Mouse (Mus musculus): ENCODE results near the gene Klrg1. TPM values are rescaled to one million over a fixed set of nuclear protein-coding genes. Genes with fewer than 3 reads are reported as not detected.

Klrg1 gene
- total and polyA plus RNA-seq, 3 experiments, result 0.31 TPM; not detected in 2

DNA sequence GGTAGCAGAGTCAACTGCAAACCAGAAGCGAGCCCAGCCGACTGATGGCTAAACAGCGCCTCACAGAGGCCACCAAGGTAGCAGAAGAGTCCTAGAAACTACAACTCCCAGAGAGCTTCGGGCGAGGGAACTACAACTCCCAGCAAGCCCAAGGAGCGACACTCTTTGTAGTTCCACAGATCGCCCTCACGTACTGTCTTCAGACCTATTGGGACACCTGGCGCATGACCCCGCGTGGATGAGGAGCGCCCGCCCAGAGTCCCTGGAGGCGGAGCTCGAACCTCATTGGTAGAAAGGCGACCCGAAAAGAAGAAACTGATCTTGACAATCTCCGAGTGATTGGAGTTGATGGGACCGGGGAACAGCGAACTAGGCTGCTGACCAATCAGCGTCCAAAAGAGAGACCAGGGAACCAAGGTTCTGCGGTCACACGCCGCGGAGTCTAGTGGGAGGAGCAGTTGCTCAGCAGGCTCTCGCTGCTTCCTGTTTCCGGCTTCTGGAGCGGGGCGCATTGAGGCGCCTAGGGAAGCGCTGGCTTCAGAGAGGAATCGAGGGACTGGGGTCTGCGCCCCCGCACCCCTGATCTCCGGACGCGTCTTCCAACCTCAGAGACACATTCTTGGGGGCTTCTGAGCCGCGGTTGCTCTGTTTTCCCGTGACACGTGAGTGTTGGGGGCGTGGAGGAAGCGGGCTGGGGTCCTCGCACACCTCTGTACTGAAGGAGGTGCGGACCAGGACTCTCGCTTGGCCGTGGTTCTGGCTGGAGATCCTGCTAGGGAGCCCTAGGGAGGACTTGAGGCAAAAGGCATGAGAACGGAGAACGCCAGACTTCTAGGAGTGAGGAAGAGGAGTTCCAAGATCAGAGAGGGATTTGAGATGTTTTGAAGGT lies 26.1 kb upstream of the Klrg1 start, which contains the start of gene M6pr:
TSS of gene M6pr (plus strand) at position 216 of the 889 bp plus-strand sequence.
- Histone ChIP-seq H3K4me1 (ENCODE audit: control insufficient read depth, insufficient read depth, low read length) (no peaks in the 10 kb centered on the region; the same call in 1 of the 2 replicates), H3K4me3 (peak within 1 kb of the TSS; percentile 90), H3K27ac (peak within 1 kb of the TSS; percentile 80), H3K79me2 (replicated peaks; ENCODE audit: control insufficient read depth, insufficient read depth, low read length) (no peaks in the 10 kb centered on the region), H3K27me3 (ENCODE audit: control insufficient read depth, insufficient read depth, low read length) (no peaks in the 10 kb centered on the region), H3K36me3 (ENCODE audit: control insufficient read depth, insufficient read depth, low read length) (peaks cover 7% of the 10 kb centered on the region), H3K9ac (ENCODE audit: low read depth, low read length) (peak within 1 kb of the TSS; percentile 91)
- intact Hi-C loops (cut with DNase I), result loop anchor here (1.0 to 10.0 kb wide), 2 partner anchors 31 to 1044 kb away; no protein-coding TSS in a partner anchor
- peak; percentile 91 for TF ChIP-seq CTCF (IDR thresholded peaks at IDR 0.05)
- peak; percentile 65 for TF ChIP-seq POLR2A (IDR thresholded peaks at IDR 0.05; ENCODE audit: insufficient read depth, low read depth, low read length)
- peak; percentile 43; the same call in 1 of the 2 replicates for TF ChIP-seq EP300 (IDR thresholded peaks at IDR 0.05; ENCODE audit: insufficient read depth, low read depth, low read length)
- WGBS, result under 1% methylated on average over 49 of the region's 49 CpGs
- peak; percentile 93 to 97 for DNase-seq

DNA sequence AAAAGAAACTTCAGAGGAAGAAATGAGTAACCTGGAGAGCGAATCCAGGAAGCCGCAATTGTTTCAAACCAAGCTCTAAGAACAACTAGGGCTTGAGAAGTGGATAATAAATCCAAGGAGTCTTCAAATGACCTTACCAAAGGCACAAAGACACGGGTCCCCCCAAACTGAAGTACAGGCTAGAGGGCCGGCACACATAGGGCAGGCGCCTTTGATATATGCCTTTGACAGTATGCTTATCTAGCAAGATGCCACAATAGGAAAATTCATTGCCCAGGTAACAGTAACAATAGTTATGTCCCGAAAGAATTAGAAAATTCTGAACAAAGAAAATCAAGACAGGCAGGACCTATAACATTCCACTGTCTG lies 25.4 kb upstream of the Klrg1 start:
- H3K4me3 ChIP-seq, result peak overlapping the region; percentile 90; the same call in 1 of the 2 replicates
- DNase-seq, result no peak
- peaks cover 7% of the 10 kb centered on the region for H3K36me3 ChIP-seq (ENCODE audit: control insufficient read depth, insufficient read depth, low read length)
- H3K27me3 ChIP-seq (ENCODE audit: control insufficient read depth, insufficient read depth, low read length), result no peaks in the 10 kb centered on the region
- intact Hi-C loops (cut with DNase I), result loop anchor here (10.0 kb wide), 1 partner anchor 1043 kb away; no protein-coding TSS in a partner anchor
- H3K79me2 ChIP-seq (replicated peaks; ENCODE audit: control insufficient read depth, insufficient read depth, low read length), result no peaks in the 10 kb centered on the region
- no peak overlapping the region for H3K9ac ChIP-seq (ENCODE audit: low read depth, low read length)
- no peaks in the 10 kb centered on the region; the same call in 1 of the 2 replicates for H3K4me1 ChIP-seq (ENCODE audit: control insufficient read depth, insufficient read depth, low read length)
- TF ChIP-seq EP300 (IDR thresholded peaks at IDR 0.05; ENCODE audit: insufficient read depth, low read depth, low read length), result no peak
- no peak for TF ChIP-seq CTCF (IDR thresholded peaks at IDR 0.05)
- no peak for TF ChIP-seq POLR2A (IDR thresholded peaks at IDR 0.05; ENCODE audit: insufficient read depth, low read depth, low read length)
- WGBS, result 64% methylated on average over 6 of the region's 6 CpGs
- H3K27ac ChIP-seq, result no peak overlapping the region; the same call in 1 of the 2 replicates

DNA sequence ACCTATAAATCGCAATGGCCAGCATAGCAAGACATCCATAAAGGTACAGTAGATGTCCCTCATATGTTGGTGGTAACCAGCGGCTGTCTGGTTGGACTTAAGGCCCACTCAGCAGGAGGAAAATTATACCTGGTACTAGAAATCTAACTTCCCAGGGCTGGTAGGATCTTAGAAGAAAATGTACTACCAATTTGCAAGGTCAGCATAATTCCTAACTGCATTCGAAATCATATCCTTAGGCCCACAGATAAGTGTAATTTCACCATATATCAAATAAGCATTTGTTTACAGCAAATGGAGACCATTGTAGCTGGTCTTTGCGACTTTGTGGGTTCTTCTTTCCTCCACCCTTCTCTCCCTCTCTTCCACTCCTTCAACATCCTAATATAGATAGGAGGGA lies 24.0 kb upstream of the Klrg1 start:
- no peak overlapping the region for H3K27ac ChIP-seq
- intact Hi-C loops (cut with DNase I), result loop anchor here (10.0 kb wide), 1 partner anchor 1042 kb away; no protein-coding TSS in a partner anchor
- no peaks in the 10 kb centered on the region; the same call in 1 of the 2 replicates for H3K4me1 ChIP-seq (ENCODE audit: control insufficient read depth, insufficient read depth, low read length)
- no peaks in the 10 kb centered on the region for H3K27me3 ChIP-seq (ENCODE audit: control insufficient read depth, insufficient read depth, low read length)
- no peak for DNase-seq
- TF ChIP-seq POLR2A (IDR thresholded peaks at IDR 0.05; ENCODE audit: insufficient read depth, low read depth, low read length) (no peak), CTCF (IDR thresholded peaks at IDR 0.05) (no peak), EP300 (IDR thresholded peaks at IDR 0.05; ENCODE audit: insufficient read depth, low read depth, low read length) (no peak)
- no peak overlapping the region for H3K9ac ChIP-seq (ENCODE audit: low read depth, low read length)
- H3K4me3 ChIP-seq, result no peak overlapping the region
- 85% methylated on average over 4 of the region's 4 CpGs for WGBS
- peaks cover 7% of the 10 kb centered on the region for H3K36me3 ChIP-seq (ENCODE audit: control insufficient read depth, insufficient read depth, low read length)
- H3K79me2 ChIP-seq (replicated peaks; ENCODE audit: control insufficient read depth, insufficient read depth, low read length), result no peaks in the 10 kb centered on the region

DNA sequence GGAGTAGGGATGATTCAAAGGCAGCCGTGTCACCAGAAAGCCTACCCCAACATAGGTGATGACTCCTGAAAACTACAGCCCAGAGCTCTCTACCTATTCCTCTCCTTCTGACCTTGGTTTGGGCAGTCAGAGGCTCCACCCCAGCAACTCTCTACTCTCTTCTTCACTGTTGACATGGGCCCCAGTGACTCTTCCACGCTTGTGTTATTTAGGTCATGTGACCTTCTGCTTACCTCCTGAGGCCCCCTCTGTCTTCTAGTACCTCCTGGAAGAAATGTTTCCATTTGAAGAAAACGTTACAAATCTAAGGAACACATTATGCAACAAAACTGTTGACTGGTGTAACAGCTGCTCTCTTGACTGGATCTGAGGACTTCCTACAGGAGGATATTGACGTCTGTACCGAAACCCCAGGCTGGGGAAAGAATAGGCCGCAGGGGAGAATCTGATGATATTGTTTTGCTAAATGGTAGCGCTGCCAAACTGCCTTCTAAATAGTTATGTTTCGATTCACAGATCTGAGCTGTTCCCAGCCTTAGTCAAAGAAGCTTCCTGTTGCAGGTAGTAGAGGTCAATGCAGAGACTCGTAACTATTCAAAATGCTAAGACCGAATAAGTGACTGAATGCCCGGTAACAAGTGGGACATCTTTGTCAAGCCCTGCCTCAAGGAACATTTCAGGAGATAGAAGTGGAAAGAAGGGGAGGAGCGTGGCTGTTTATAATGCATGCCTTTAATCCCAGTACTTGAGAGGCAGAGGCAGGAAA lies 22.3 kb upstream of the Klrg1 start:
- Histone ChIP-seq H3K27ac (no peak overlapping the region), H3K4me3 (no peak overlapping the region), H3K4me1 (ENCODE audit: control insufficient read depth, insufficient read depth, low read length) (no peaks in the 10 kb centered on the region; the same call in 1 of the 2 replicates), H3K27me3 (ENCODE audit: control insufficient read depth, insufficient read depth, low read length) (no peaks in the 10 kb centered on the region), H3K36me3 (ENCODE audit: control insufficient read depth, insufficient read depth, low read length) (peaks cover 6% of the 10 kb centered on the region), H3K79me2 (replicated peaks; ENCODE audit: control insufficient read depth, insufficient read depth, low read length) (no peaks in the 10 kb centered on the region), H3K9ac (ENCODE audit: low read depth, low read length) (no peak overlapping the region)
- intact Hi-C loops (cut with DNase I), result loop anchor here (1.0 to 10.0 kb wide), 3 partner anchors 46 to 1040 kb away; no protein-coding TSS in a partner anchor
- DNase-seq, result no peak
- 71% methylated on average over 12 of the region's 12 CpGs for WGBS
- TF ChIP-seq CTCF (IDR thresholded peaks at IDR 0.05) (no peak), POLR2A (IDR thresholded peaks at IDR 0.05; ENCODE audit: insufficient read depth, low read depth, low read length) (no peak), EP300 (IDR thresholded peaks at IDR 0.05; ENCODE audit: insufficient read depth, low read depth, low read length) (no peak)

DNA sequence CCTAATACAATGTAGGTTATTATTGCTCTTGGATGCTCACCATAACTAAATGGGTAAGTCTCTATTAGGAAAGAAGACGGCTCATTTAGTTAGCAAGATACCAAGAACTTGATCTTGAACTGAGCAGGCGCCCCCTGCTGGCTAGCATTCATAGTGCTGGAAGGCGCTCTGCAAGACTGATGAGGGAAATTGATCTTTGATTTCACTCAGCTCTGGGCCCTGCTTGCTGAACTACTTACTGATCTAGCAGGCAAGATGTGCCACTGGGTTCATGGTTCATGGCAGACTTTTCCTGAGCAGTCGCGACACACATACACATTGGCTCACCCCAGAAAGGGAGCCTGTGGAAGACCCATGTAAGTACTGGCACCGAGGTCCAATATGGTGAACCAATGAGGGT lies 21.7 kb upstream of the Klrg1 start:
- Histone ChIP-seq H3K27me3 (ENCODE audit: control insufficient read depth, insufficient read depth, low read length) (no peaks in the 10 kb centered on the region), H3K27ac (no peak overlapping the region), H3K4me1 (ENCODE audit: control insufficient read depth, insufficient read depth, low read length) (no peaks in the 10 kb centered on the region), H3K36me3 (ENCODE audit: control insufficient read depth, insufficient read depth, low read length) (no peaks in the 10 kb centered on the region), H3K79me2 (replicated peaks; ENCODE audit: control insufficient read depth, insufficient read depth, low read length) (no peaks in the 10 kb centered on the region), H3K4me3 (no peak overlapping the region), H3K9ac (ENCODE audit: low read depth, low read length) (no peak overlapping the region)
- intact Hi-C loops (cut with DNase I), result loop anchor here (1.0 to 10.0 kb wide), 3 partner anchors 45 to 1040 kb away; no protein-coding TSS in a partner anchor
- peak; percentile 57 to 81 for DNase-seq
- TF ChIP-seq EP300 (IDR thresholded peaks at IDR 0.05; ENCODE audit: insufficient read depth, low read depth, low read length) (no peak), CTCF (IDR thresholded peaks at IDR 0.05) (peak; percentile 100)
- WGBS, result 27% methylated on average over 6 of the region's 6 CpGs
